Mouse (Mus musculus) myocyte (in vitro differentiated cells): Measurements from ENCODE around the gene E030018B13Rik.

Experiments used
- CEBPB ChIP-seq: IDR thresholded peaks from 2 replicates; pipeline ENCODE4 v1.6.1; 2011; ENCODE audit warnings: mild to moderate bottlenecking, moderate library complexity; ENCODE audit not compliant: poor library complexity, insufficient read depth, severe bottlenecking
- E2F4 ChIP-seq: IDR thresholded peaks from one replicate; pipeline ENCODE4 v1.6.1; 2011; ENCODE audit warnings: mild to moderate bottlenecking, control low read depth, moderate library complexity; ENCODE audit not compliant: insufficient read depth
- MAX ChIP-seq: IDR thresholded peaks from one replicate; pipeline ENCODE4 v1.6.1; 2011; ENCODE audit warnings: low read depth, mild to moderate bottlenecking, control low read depth
- POLR2A ChIP-seq: IDR thresholded peaks from one replicate; pipeline ENCODE4 v1.6.1; 2011; ENCODE audit warnings: low read depth, mild to moderate bottlenecking, control low read depth, moderate library complexity; ENCODE audit not compliant: insufficient read length
- POLR2AphosphoS2 ChIP-seq: IDR thresholded peaks from one replicate; pipeline ENCODE4 v1.6.1; 2011; ENCODE audit warnings: low read depth, control low read depth; ENCODE audit not compliant: insufficient read length
- REST ChIP-seq: IDR thresholded peaks from one replicate; pipeline ENCODE4 v1.6.1; 2011; ENCODE audit warnings: mild to moderate bottlenecking, control low read depth, moderate library complexity; ENCODE audit not compliant: insufficient read depth, insufficient read length
- SRF ChIP-seq: IDR thresholded peaks from one replicate; pipeline ENCODE4 v1.6.1; 2011; ENCODE audit warnings: low read depth; ENCODE audit not compliant: control insufficient read depth, insufficient read length
- TCF12 ChIP-seq: IDR thresholded peaks from one replicate; pipeline ENCODE4 v1.6.1; 2011; ENCODE audit warnings: mild to moderate bottlenecking, control low read depth; ENCODE audit not compliant: poor library complexity, insufficient read depth, severe bottlenecking
- USF1 ChIP-seq: IDR thresholded peaks from one replicate; pipeline ENCODE4 v1.6.1; 2011; ENCODE audit warnings: low read depth, mild to moderate bottlenecking, control low read depth, moderate library complexity

DNA sequence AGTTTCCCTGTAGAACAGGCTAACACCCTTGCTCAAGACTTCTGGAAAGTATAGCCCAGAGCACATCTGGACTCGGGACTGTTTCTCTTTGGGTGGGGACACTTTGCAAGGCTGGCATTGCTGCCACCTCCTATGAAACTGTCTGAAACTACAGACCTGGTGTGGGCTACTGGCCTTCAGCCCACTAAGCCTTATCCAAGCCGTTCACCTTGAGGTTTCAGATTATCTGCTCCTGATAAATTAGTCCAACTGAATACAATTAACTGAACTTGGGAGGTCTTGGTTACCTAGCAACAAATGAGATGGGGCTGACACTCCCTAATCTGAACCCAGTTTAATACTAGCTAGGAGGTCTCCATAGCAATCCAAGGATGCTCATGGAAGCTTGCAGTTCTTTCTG, 5.9 kb downstream of the E030018B13Rik start:
- TF ChIP-seq POLR2A (no peak), E2F4 (no peak), POLR2AphosphoS2 (no peak), MAX (no peak), TCF12 (no peak), CEBPB (no peak), SRF (no peak), REST (no peak), USF1 (no peak)
